Mouse (Mus musculus) cortical plate, adult 2 months (tissue): Measurements from ENCODE around the gene Cfap299.

ENCODE experiments used
- CTCF ChIP-seq: fragments of 200-500 bp; IDR thresholded peaks from 2 replicates; pipeline ENCODE4 v1.5.1; 2011; ENCODE audit warnings: mild to moderate bottlenecking, control low read depth, low read length; ENCODE audit not compliant: insufficient read depth; ENCODE audit errors: extremely low read depth
- POLR2A ChIP-seq: fragments of 200-500 bp; IDR thresholded peaks from 2 replicates; pipeline ENCODE4 v1.6.1; 2011; ENCODE audit warnings: mild to moderate bottlenecking, low read length, control low read depth; ENCODE audit not compliant: insufficient read depth; ENCODE audit errors: extremely low read depth

DNA sequence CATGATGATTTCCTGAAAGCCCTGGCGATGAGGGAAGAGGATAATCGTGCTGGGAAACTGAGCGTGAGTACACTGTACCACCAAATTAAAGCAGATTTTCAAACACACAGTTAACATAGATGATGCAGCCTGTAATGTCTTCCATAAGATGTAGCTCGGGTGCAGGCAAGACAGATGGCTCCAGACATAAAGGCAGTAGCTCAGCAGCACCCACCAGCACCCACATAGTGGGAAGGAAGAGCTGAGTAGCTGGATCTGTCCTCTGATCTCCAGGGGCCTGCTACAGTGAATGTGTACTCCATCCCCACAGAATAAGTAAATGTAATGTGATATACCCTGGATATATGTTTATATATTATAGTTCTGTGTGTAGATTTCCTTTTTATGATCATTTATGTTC, 169.2 kb downstream of the Cfap299 start:
- no peak for TF ChIP-seq POLR2A
- TF ChIP-seq CTCF: no peak
